Comparison of ENCODE assay signal across 28 mouse cellular contexts in the genomic region with DNA sequence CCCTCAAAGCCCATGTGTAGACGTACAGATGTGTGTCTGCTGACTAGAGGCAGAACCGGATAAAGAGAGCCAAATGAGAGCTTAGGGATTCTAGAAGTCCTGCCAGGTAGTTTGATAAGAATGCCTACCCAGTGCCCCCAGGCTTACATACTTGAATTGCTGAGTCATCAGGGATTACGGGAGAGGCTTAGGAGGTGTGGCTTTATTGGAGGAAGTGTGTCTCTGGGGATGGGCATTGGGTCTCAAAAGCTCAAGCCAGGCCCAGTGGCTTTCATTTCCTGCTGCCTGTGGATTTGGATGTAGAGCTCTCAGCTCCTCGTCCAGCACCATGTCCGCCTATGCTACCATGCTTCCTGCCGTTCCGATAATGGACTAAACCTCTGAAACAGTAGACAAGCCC. TPM values are rescaled to one million over a fixed set of nuclear protein-coding genes. Genes with fewer than 3 reads are reported as not detected.
DNase-seq lines count a peak whose midpoint lies in the region; ATAC-seq and TF ChIP-seq lines count a peak whose summit lies in the region.
"Had no signal": no experiment of that assay in that cellular context is flagged by ENCODE, and none has a peak within 500 bp of the region (broad histone marks: within the 10 kb centered on the region; RNA-seq: fewer than 3 reads in every experiment).

No protein-coding gene starts in this region.

- H3K4me3 ChIP-seq in liver, embryonic 12.5 days = no peak overlapping the region
- H3K4me3 ChIP-seq in liver, postnatal 0 days (ENCODE audit: low read depth, low read length) = no peak overlapping the region
- H3K4me3 ChIP-seq: heart, embryonic 10.5 days; hindbrain, embryonic 10.5 days; limb, embryonic 12.5 days; liver, embryonic 13.5 days; lung, embryonic 15.5 days; midbrain, embryonic 12.5 days; neural tube, embryonic 15.5 days had no signal

- WGBS in liver, embryonic 12.5 days (ENCODE audit: insufficient replicate concordance) = 71% methylated on average over 7 of the region's 7 CpGs
- WGBS in liver, postnatal 0 days (ENCODE audit: insufficient replicate concordance) = 78% methylated on average over 7 of the region's 7 CpGs

- TF ChIP-seq EP300 in liver, postnatal 0 days (IDR thresholded peaks at IDR 0.05; ENCODE audit: low read depth) = no peak

- no peak for TF ChIP-seq CTCF in liver, postnatal 0 days (IDR thresholded peaks at IDR 0.05; ENCODE audit: low read depth)

- H3K4me1 ChIP-seq in liver, embryonic 12.5 days = peaks cover 17% of the 10 kb centered on the region
- H3K4me1 ChIP-seq in liver, postnatal 0 days (ENCODE audit: insufficient read depth) = 0 out of 2 replicates have a peak, but pooled peaks cover 2% of the 10 kb centered on the region
- H3K4me1 ChIP-seq: hindbrain, embryonic 10.5 days; limb, embryonic 12.5 days; lung, embryonic 15.5 days; midbrain, embryonic 12.5 days; neural tube, embryonic 15.5 days had no signal

- DNase-seq in liver, postnatal 0 days = no peak
- DNase-seq in ES-CJ7 (ENCODE audit: low read depth, low spot score) = peak; percentile 70
- DNase-seq in R1 (ENCODE audit: low read depth, low spot score) = peak; percentile 85
- DNase-seq in retina, postnatal 7 days (ENCODE audit: low read depth, low spot score) = peak; percentile 39
- no peak for DNase-seq in heart, postnatal 4 days
- DNase-seq in frontal cortex, postnatal 10 days (ENCODE audit: low spot score in 2 of 2) = no peak
- DNase-seq: adrenal gland, postnatal 14 days; B cell, adult 2 months; cerebellum, adult 9-10 months; forebrain, postnatal 0 days; kidney, adult 9 months; kidney, postnatal 14 days; liver, embryonic 13.5 days; right cerebral cortex, postnatal 25 days; spleen, adult 18-20 months; thymus, postnatal 14 days had no signal

- 0 out of 2 replicates have a peak overlapping the region, but pooled peaks have one; percentile 4 for H3K9ac ChIP-seq in liver, embryonic 12.5 days
- H3K9ac ChIP-seq in liver, postnatal 0 days (replicated peaks) = no peak overlapping the region
- H3K9ac ChIP-seq: forebrain, postnatal 0 days; limb, embryonic 12.5 days; liver, embryonic 13.5 days; lung, embryonic 15.5 days; midbrain, embryonic 12.5 days; neural tube, embryonic 15.5 days had no signal

- H3K9me3 ChIP-seq in liver, embryonic 12.5 days (replicated peaks) = no peaks in the 10 kb centered on the region
- H3K9me3 ChIP-seq in liver, postnatal 0 days (ENCODE audit: low read length) = no peaks in the 10 kb centered on the region
- H3K9me3 ChIP-seq: heart, embryonic 10.5 days; hindbrain, embryonic 10.5 days; limb, embryonic 12.5 days; liver, embryonic 13.5 days; lung, embryonic 15.5 days; midbrain, embryonic 12.5 days; neural tube, embryonic 15.5 days had no signal

- H3K4me2 ChIP-seq in liver, embryonic 12.5 days = no peak overlapping the region
- H3K4me2 ChIP-seq in liver, postnatal 0 days (ENCODE audit: low read depth, low read length) = no peak overlapping the region
- H3K4me2 ChIP-seq: limb, embryonic 12.5 days; liver, embryonic 13.5 days; lung, embryonic 15.5 days; midbrain, embryonic 12.5 days; neural tube, embryonic 15.5 days had no signal

- no peaks in the 10 kb centered on the region for H3K27me3 ChIP-seq in liver, embryonic 12.5 days (replicated peaks)
- no peaks in the 10 kb centered on the region for H3K27me3 ChIP-seq in liver, postnatal 0 days (ENCODE audit: insufficient read depth, low read length)
- H3K27me3 ChIP-seq: limb, embryonic 12.5 days; liver, embryonic 13.5 days; lung, embryonic 15.5 days; midbrain, embryonic 12.5 days; neural tube, embryonic 15.5 days had no signal

- H3K27ac ChIP-seq in liver, embryonic 12.5 days = no peak overlapping the region
- H3K27ac ChIP-seq in liver, postnatal 0 days (ENCODE audit: low read depth) = no peak overlapping the region
- H3K27ac ChIP-seq: heart, embryonic 10.5 days; hindbrain, embryonic 10.5 days; limb, embryonic 12.5 days; liver, embryonic 13.5 days; lung, embryonic 15.5 days; macrophage; midbrain, embryonic 12.5 days; neural tube, embryonic 15.5 days had no signal

- H3K36me3 ChIP-seq in liver, embryonic 12.5 days = peaks cover 55% of the 10 kb centered on the region
- peaks cover 12% of the 10 kb centered on the region; the same call in 1 of the 2 replicates for H3K36me3 ChIP-seq in liver, postnatal 0 days (replicated peaks; ENCODE audit: insufficient read depth, low read length)

- peak; percentile 25; the same call in 1 of the 2 replicates for ATAC-seq in liver, embryonic 12.5 days
- ATAC-seq in liver, postnatal 0 days = no peak
- ATAC-seq: forebrain, postnatal 0 days; hindbrain, embryonic 16.5 days; intestine, embryonic 16.5 days had no signal

RNA-seq across cellular contexts. Expression of gene Rnf223, which starts 3.5 kb away (rescaled TPM):
- 0.06 and 0.19 TPM in 2 replicates for polyA plus RNA-seq in liver, embryonic 12.5 days (2016; fragmentation: Nextera tagmentation; extraction: Ambion mirVana)
- polyA plus RNA-seq in liver, postnatal 0 days (2015; fragmentation: Nextera tagmentation; extraction: Ambion mirVana) = 0.06 and 0.07 TPM in 2 replicates
- under 1 TPM in 1 of 2 experiments, not detected in 1; 0.25 TPM for total RNA-seq in heart, postnatal 4 days (2021)
- total RNA-seq: adrenal gland, postnatal 14 days; gastrocnemius, adult 18-20 months had no signal
- polyA plus RNA-seq: heart, postnatal 0 days; macrophage had no signal

RNA-seq across cellular contexts. Expression of gene 9430015G10Rik, which starts 17.1 kb away (rescaled TPM):
- polyA plus RNA-seq in liver, embryonic 12.5 days (2016; fragmentation: Nextera tagmentation; extraction: Ambion mirVana) = 19.6 and 20.3 TPM in 2 replicates
- polyA plus RNA-seq in liver, postnatal 0 days (2015; fragmentation: Nextera tagmentation; extraction: Ambion mirVana) = 3.1 and 3.9 TPM in 2 replicates
- total RNA-seq in heart, postnatal 4 days (2021) = 1 to 10 TPM; 7.3 to 9.4 TPM

Comparison
In these comparisons a context has a peak if more than half of its experiments do, and no peak if none do; other contexts are left out.
1. DNase-seq: peak in ES-CJ7 (single experiment), R1 (single experiment) and retina, postnatal 7 days (single experiment); none in liver, postnatal 0 days (single experiment), heart, postnatal 4 days (single experiment) and frontal cortex, postnatal 10 days (0 of 2).